Mouse (Mus musculus) kidney, postnatal 0 days (tissue): ENCODE data around the gene Ddx43. TPM values are rescaled to one million over a fixed set of nuclear protein-coding genes. Genes with fewer than 3 reads are reported as not detected.

Experiments used
- ATAC-seq: fragments of 200-750 bp; cut with Nextera tagmentation; replicated peaks from 2 replicates; pipeline ENCODE4 v1.8.0; 2017; ENCODE audit warnings: low read depth, moderate number of reproducible peaks, moderate TSS enrichment, moderate library complexity; ENCODE audit not compliant: low FRiP score
- DNase-seq: peaks from one replicate; pipeline ENCODE4 v3.0.0-alpha.2; 2016; ENCODE audit warnings: low spot score
- H3K27ac ChIP-seq: fragments of 300-500 bp; sonication (generic); 2 replicates; pipeline ENCODE4 v1.5.1; 2014; ENCODE audit warnings: mild to moderate bottlenecking
- H3K27me3 ChIP-seq: fragments of 300-500 bp; sonication (generic); 2 replicates; pipeline ENCODE4 v1.6.1; 2014; ENCODE audit warnings: low read length, mixed read lengths; ENCODE audit not compliant: insufficient read depth
- H3K36me3 ChIP-seq: fragments of 300-500 bp; sonication (generic); 2 replicates; pipeline ENCODE4 v1.6.1; 2014; ENCODE audit warnings: low read length, mixed read lengths; ENCODE audit not compliant: insufficient read depth
- H3K4me1 ChIP-seq: fragments of 300-500 bp; sonication (generic); replicated peaks from 2 replicates; pipeline ENCODE4 v1.6.1; 2014; ENCODE audit warnings: antibody characterized with exemption, low read length, mixed read lengths; ENCODE audit not compliant: insufficient read depth
- H3K4me2 ChIP-seq: fragments of 300-500 bp; sonication (generic); 2 replicates; pipeline ENCODE4 v1.6.1; 2014; ENCODE audit warnings: mild to moderate bottlenecking, low read length, moderate library complexity, mixed read lengths
- H3K4me3 ChIP-seq: fragments of 300-500 bp; sonication (generic); replicated peaks from 2 replicates; pipeline ENCODE4 v1.5.1; 2014; ENCODE audit warnings: low read depth, low read length
- H3K9ac ChIP-seq: fragments of 300-500 bp; sonication (generic); 2 replicates; pipeline ENCODE4 v1.6.1; 2014; ENCODE audit warnings: low read depth, low read length
- H3K9me3 ChIP-seq: fragments of 300-500 bp; sonication (generic); replicated peaks from 2 replicates; pipeline ENCODE4 v1.6.1; 2016; ENCODE audit warnings: low read length, inconsistent platforms, mixed read lengths
- CTCF ChIP-seq: IDR thresholded peaks from 2 replicates; pipeline ENCODE4 v1.5.1; 2016; ENCODE audit warnings: antibody characterized with exemption, low read depth, mild to moderate bottlenecking, moderate library complexity
- WGBS: fragments of 180-500 bp; shearing (Covaris S2); extraction: QIAGEN DNeasy Blood & Tissue Kit; methylation state at CpG from one replicate; pipeline ENCODE4 v1.1.7; 2014; 5-methylcytosine and 5-hydroxymethylcytosine counted together
- polyA plus RNA-seq: library from polyadenylated mRNA; unstranded; fragments of >200 nt; fragmentation: Nextera tagmentation; extraction: Ambion mirVana; gene quantifications from 2 replicates; pipeline ENCODE4 v1.2.1, GENCODE M21; 2015

Ddx43 gene
- polyA plus RNA-seq, 1 experiment from 2014 or later = 0.22 TPM

GRCm38 (mm10) chr9:78378113-78378785 lies 17.3 kb upstream of the Ddx43 start, which contains the start of gene Ooep:
Ooep (minus strand) TSS chr9:78378725.
- 5% methylated on average over 23 of the region's 23 CpGs for WGBS
- Histone ChIP-seq H3K27ac (no peak within 1 kb of the TSS), H3K4me2 (peak within 1 kb of the TSS; percentile 59), H3K4me1 (peaks cover 6% of the 10 kb centered on the region; the same call in 1 of the 2 replicates), H3K9ac (no peak within 1 kb of the TSS), H3K4me3 (peak within 1 kb of the TSS; percentile 8; the same call in 1 of the 2 replicates), H3K36me3 (no peaks in the 10 kb centered on the region), H3K27me3 (no peaks in the 10 kb centered on the region), H3K9me3 (no peaks in the 10 kb centered on the region)
- peak; percentile 9; the same call in 1 of the 2 replicates for TF ChIP-seq CTCF
- ATAC-seq = peak; percentile 90
- peak; percentile 61 for DNase-seq

- Histone ChIP-seq H3K27me3 (no peaks in the 10 kb centered on the region), H3K4me3 (no peak overlapping the region), H3K9ac (no peak overlapping the region), H3K4me2 (no peak overlapping the region), H3K36me3 (no peaks in the 10 kb centered on the region), H3K9me3 (no peaks in the 10 kb centered on the region), H3K4me1 (no peaks in the 10 kb centered on the region), H3K27ac (no peak overlapping the region)
- ATAC-seq (0 out of 2 replicates have a peak, but pooled peaks have one; percentile 33), DNase-seq (peak; percentile 33)
- 40% methylated on average over 3 of the region's 3 CpGs for WGBS
- peak; percentile 74 for TF ChIP-seq CTCF
Observed at GRCm38 (mm10) chr9:78385893-78386292, 9.7 kb upstream of the Ddx43 start.

- no peak for TF ChIP-seq CTCF
- Histone ChIP-seq H3K4me1 (no peaks in the 10 kb centered on the region), H3K9me3 (no peaks in the 10 kb centered on the region), H3K9ac (no peak overlapping the region), H3K4me3 (no peak overlapping the region), H3K27me3 (no peaks in the 10 kb centered on the region), H3K36me3 (no peaks in the 10 kb centered on the region), H3K27ac (no peak overlapping the region), H3K4me2 (no peak overlapping the region)
- WGBS = 84% methylated on average over 7 of the region's 7 CpGs
- no peak for DNase-seq
- no peak for ATAC-seq
Observed at GRCm38 (mm10) chr9:78386947-78387346, 8.6 kb upstream of the Ddx43 start.

GRCm38 (mm10) chr9:78389981-78390380 lies 5.6 kb upstream of the Ddx43 start:
- Histone ChIP-seq H3K4me2 (no peak overlapping the region), H3K27me3 (peaks cover 1% of the 10 kb centered on the region; the same call in 1 of the 2 replicates), H3K9me3 (no peaks in the 10 kb centered on the region), H3K9ac (no peak overlapping the region), H3K4me3 (no peak overlapping the region), H3K4me1 (no peaks in the 10 kb centered on the region), H3K27ac (no peak overlapping the region), H3K36me3 (no peaks in the 10 kb centered on the region)
- 40% methylated on average over 5 of the region's 5 CpGs for WGBS
- ATAC-seq (no peak), DNase-seq (no peak)
- no peak for TF ChIP-seq CTCF

- peaks cover 6% of the 10 kb centered on the region for H3K4me1 ChIP-seq
- no peak overlapping the region for H3K4me3 ChIP-seq
- peaks cover 16% of the 10 kb centered on the region for H3K27me3 ChIP-seq
- ATAC-seq = no peak
- no peaks in the 10 kb centered on the region for H3K36me3 ChIP-seq
- no peak for DNase-seq
- no peak overlapping the region for H3K27ac ChIP-seq
- TF ChIP-seq CTCF = no peak
- H3K9me3 ChIP-seq = no peaks in the 10 kb centered on the region
- H3K9ac ChIP-seq = no peak overlapping the region
- H3K4me2 ChIP-seq = no peak overlapping the region
- 85% methylated on average over 10 of the region's 10 CpGs for WGBS
Observed at GRCm38 (mm10) chr9:78393741-78394140, 1.8 kb upstream of the Ddx43 start.

- Histone ChIP-seq H3K27me3 (peaks cover 16% of the 10 kb centered on the region), H3K36me3 (no peaks in the 10 kb centered on the region), H3K4me2 (no peak overlapping the region), H3K4me1 (peaks cover 6% of the 10 kb centered on the region), H3K27ac (no peak overlapping the region), H3K9me3 (no peaks in the 10 kb centered on the region), H3K4me3 (no peak overlapping the region), H3K9ac (no peak overlapping the region)
- TF ChIP-seq CTCF = no peak
- 50% methylated on average over 7 of the region's 7 CpGs for whole genome bisulfite sequencing
- ATAC-seq (no peak), DNase-seq (no peak)
Observed at GRCm38 (mm10) chr9:78394602-78395001, 975 bp upstream of the Ddx43 start.
